Mouse (Mus musculus) cerebellum, postnatal 14 days (tissue): ENCODE data around the gene Necab2.

Source experiments
- DNase-seq, 2 experiments: peaks; one replicate each; pipeline ENCODE4 v3.0.0; 2021; ENCODE audit warnings: mixed read lengths in 2 of 2

Necab2 gene

GRCm38 (mm10) chr8:119459724-119460123 lies 13.2 kb downstream of the Necab2 start:
- DNase-seq = peak in 1 of 2 experiments; percentile 56

- peak in 1 of 2 experiments; percentile 50 for DNase-seq
Observed at GRCm38 (mm10) chr8:119461356-119461755, 14.8 kb downstream of the Necab2 start.

- DNase-seq = no peak
Observed at GRCm38 (mm10) chr8:119463709-119464108, 17.2 kb downstream of the Necab2 start.

GRCm38 (mm10) chr8:119466105-119466504 lies 19.6 kb downstream of the Necab2 start:
- peak in 1 of 2 experiments; percentile 36 for DNase-seq

GRCm38 (mm10) chr8:119466794-119467193 lies 20.3 kb downstream of the Necab2 start:
- DNase-seq = peak in 1 of 2 experiments; percentile 46

GRCm38 (mm10) chr8:119468091-119468490 lies 21.6 kb downstream of the Necab2 start:
- DNase-seq = peak in 1 of 2 experiments; percentile 69

GRCm38 (mm10) chr8:119478684-119479083 lies 32.2 kb downstream of the Necab2 start:
- no peak for DNase-seq

- no peak for DNase-seq
Observed at GRCm38 (mm10) chr8:119484145-119484896, 37.8 kb downstream of the Necab2 start.

- DNase-seq = no peak
Observed at GRCm38 (mm10) chr8:119487093-119487492, 40.6 kb downstream of the Necab2 start.

GRCm38 (mm10) chr8:119496848-119497247 lies 50.3 kb downstream of the Necab2 start:
- peak in 1 of 2 experiments; percentile 42 for DNase-seq

- no peak for DNase-seq
Observed at GRCm38 (mm10) chr8:119499836-119500235, 53.3 kb downstream of the Necab2 start.

- no peak for DNase-seq
Observed at GRCm38 (mm10) chr8:119501598-119501997, 55.1 kb downstream of the Necab2 start, which contains the start of gene Slc38a8. Gene Slc38a8, minus strand, starts transcription at chr8:119501698.

- DNase-seq = peak; percentile 55 to 60
Observed at GRCm38 (mm10) chr8:119502111-119502510, 55.6 kb downstream of the Necab2 start.

GRCm38 (mm10) chr8:119503191-119503767 lies 56.8 kb downstream of the Necab2 start:
- peak in 1 of 2 experiments; percentile 31 for DNase-seq

GRCm38 (mm10) chr8:119505488-119505887 lies 59.0 kb downstream of the Necab2 start:
- no peak for DNase-seq

GRCm38 (mm10) chr8:119506106-119506505 lies 59.6 kb downstream of the Necab2 start:
- no peak for DNase-seq

- DNase-seq = peak in 1 of 2 experiments; percentile 54
Observed at GRCm38 (mm10) chr8:119510471-119510870, 64.0 kb downstream of the Necab2 start.

- DNase-seq = no peak
Observed at GRCm38 (mm10) chr8:119511722-119512121, 65.2 kb downstream of the Necab2 start.

- DNase-seq = peak; percentile 79 to 83
Observed at GRCm38 (mm10) chr8:119513405-119513804, 66.9 kb downstream of the Necab2 start.

GRCm38 (mm10) chr8:119514940-119515339 lies 68.4 kb downstream of the Necab2 start:
- DNase-seq = no peak

- DNase-seq = no peak
Observed at GRCm38 (mm10) chr8:119515767-119516166, 69.2 kb downstream of the Necab2 start.

GRCm38 (mm10) chr8:119516674-119517073 lies 70.2 kb downstream of the Necab2 start:
- DNase-seq = peak in 1 of 2 experiments; percentile 38

- peak; percentile 34 to 48 for DNase-seq
Observed at GRCm38 (mm10) chr8:119520102-119520501, 73.6 kb downstream of the Necab2 start.
